Mouse (Mus musculus): ENCODE measurements around the gene Parvg. TPM values are rescaled to one million over a fixed set of nuclear protein-coding genes. Genes with fewer than 3 reads are reported as not detected.

Parvg gene
- total RNA-seq, 2 experiments from 2014 or later = 0.74 to 0.97 TPM

DNA sequence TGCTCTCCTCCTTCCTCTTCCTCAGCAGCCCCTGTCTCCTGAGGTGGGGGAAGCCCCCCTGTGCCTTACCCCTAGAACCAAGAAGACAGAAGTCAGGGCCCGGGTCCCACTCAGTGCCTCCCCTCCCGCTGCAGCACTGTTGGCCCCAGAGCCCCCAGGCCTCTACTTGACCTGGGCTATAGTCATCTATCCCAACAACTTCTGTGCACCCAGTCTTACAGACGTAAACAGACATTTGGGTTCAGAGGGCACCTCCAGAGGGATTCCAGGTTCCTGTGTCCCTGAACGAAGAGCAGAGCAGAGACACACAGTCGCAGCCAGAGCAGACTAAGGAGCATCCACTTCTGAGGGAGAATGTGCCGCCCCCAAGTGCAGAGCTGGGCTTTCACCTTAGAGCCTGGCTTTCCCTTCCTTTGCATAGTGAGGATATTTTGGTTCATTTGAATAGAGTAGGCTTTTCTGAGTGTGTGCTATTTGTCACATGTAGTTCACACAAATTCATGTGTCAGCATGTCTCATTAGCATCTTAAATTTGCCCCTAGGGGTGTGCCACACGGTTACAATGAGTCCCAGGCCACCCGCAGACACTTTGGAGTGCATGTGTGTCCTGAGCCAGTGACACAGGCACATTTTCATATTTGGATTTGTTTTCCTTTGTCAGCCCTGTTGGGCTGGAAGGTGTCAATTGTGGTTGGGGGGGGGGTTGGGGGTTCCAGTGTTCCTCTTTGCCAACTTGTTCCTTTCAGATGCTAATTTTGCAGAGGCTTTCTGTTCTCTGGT is 22.0 kb upstream of the Parvg start:
- no peak for DNase-seq
- intact Hi-C loops (cut with DNase I) = no loop called here

DNA sequence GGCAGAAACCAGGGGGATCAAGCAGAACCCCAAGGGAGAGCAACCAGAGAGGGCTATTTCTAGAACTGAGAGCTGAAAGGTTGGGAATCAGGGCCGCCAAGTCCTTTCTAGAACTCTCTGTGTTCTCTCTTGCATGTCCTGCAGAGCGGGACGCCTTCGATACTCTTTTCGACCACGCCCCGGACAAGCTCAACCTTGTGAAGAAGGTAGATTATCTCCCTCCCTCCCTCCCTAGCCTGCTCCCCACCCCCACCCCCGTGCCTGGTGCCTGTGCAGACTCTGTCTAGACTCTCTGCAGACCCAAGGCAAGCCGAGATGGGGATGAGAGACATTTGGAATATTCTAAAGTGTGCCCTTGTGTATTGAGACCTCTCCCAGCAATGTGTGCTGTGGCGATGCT is 20.6 kb upstream of the Parvg start:
- intact Hi-C loops (cut with DNase I) = no loop called here
- no peak for DNase-seq

DNA sequence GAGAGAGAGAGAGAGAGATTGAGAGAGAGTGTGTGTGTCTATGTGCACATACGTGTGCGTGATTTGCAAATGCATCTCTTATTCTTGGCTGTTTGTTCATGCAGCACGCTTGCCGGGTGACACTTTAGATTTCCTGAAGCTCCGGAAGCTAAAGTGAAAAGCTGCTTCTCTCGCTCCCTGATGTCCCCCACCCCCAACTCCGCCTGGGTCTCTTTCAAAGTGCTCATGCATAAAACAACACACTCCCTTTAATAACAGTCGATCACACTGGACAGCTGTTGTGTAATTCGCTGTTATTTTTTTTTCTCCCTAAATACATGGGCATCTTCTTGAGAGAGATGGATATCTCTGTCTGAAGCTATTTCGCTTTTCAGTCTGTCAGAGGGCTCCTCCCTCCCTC is 18.5 kb upstream of the Parvg start:
- intact Hi-C loops (cut with DNase I) = no loop called here
- no peak for DNase-seq

DNA sequence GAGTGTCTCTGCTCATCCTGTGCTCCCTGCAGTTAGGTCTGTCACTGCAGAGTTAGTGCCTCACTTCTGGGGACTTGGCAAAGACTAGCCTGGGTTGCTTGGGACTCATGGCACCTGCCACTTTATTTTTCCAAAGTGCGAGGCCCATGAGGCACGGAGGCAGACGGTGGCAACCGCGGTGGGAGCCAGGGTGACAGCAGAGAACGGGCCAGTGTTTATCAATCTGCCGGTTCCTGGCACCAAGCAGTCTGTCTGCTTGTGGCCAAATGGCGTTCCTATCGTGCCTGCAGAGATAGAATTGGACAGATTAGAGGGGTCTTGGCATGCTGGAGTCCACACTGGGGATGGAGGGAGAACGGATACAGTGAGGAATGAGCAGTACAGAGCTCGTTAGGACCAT is 13.6 kb upstream of the Parvg start:
- no peak for DNase-seq
- intact Hi-C loops (cut with DNase I) = no loop called here

DNA sequence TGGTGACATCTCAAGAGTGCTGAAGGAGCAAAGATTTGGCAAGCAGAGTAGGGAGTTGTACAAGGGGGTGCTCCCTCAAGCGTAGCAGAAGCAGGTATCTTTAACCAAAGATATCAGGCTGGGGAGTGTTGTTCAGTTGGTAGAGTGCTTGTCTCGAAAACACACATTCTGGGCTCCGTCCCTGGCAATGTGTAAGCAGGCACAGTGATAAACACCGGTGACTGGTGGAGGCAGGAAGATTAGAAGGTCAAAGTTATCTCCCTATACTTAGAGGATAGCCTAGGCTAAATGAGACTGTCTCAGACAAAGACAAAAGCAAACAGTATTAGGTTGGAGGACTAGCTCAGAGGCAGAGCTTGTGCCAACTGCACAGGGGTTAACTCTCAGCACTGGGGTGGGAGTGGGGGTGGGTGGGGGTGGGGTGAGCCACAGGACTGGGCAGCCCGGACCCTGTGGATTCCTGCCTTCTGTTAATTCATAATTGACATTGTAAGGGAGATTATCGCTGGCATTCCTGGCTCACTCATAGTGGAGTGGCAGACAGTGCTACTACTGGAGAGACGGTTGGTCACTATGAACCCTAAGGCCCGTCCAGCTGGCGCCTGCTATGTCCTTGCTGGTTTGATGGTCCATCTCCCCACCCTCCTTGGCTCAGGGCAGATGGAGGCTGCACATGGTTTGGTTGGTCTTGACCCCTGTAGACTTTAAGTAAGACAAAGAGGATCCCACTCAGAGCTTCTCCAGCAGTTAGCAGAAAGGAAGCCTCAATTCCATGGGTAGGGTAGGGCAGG is 12.3 kb upstream of the Parvg start:
- intact Hi-C loops (cut with DNase I) = no loop called here
- no peak for DNase-seq

DNA sequence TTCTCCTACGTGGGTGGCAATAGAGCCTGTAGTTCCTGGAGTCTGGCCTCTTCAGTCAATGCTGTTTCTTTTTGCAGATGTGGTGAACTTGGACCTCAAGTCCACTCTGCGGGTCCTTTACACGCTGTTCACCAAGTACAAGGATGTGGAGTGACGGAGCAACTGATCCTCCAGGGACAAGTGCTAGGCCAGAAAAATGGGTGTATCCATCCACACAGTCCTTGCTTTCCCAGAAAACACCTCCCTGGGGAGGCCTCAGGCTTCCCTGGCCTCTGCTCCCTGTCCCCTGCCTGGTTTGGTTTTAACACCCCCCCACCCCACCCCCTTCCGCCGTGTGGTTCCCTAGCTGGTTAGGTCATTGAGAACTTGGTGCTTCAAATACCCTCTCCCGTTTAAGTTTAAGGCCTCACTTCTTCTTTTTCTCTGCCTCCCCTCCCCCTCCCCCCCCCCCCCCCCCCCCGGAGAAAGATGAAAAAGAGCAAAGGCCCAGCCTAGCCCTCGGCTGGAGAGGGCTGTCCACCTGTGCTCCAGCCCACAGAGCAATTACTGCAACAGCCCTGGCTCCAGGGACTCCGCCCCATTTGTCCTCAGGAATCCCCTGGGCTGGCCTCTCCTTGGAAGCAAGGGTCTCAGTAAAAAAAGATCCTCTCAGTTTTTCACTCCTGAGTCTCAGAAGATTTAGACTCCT is 10.8 kb upstream of the Parvg start:
- intact Hi-C loops (cut with DNase I) = no loop called here

DNA sequence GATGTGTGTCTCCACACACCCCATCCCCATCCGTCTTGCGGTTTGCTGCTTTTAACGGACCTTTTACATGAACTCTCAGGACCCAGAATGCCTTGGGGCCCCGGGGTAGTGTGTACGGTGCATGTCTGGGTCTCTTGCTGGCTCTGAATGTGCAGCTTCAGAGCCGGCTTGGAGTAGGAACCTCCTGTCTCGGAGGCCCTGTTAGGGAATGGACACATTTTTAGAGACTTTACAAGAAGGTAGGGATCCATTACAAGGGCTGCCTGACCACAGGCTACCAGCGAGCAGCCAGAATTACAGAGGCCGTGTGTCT is 10.3 kb upstream of the Parvg start:
- intact Hi-C loops (cut with DNase I) = no loop called here
- no peak for DNase-seq

More for the DNA sequence above, 10.8 kb upstream of the Parvg start:
- no peak for DNase-seq

DNA sequence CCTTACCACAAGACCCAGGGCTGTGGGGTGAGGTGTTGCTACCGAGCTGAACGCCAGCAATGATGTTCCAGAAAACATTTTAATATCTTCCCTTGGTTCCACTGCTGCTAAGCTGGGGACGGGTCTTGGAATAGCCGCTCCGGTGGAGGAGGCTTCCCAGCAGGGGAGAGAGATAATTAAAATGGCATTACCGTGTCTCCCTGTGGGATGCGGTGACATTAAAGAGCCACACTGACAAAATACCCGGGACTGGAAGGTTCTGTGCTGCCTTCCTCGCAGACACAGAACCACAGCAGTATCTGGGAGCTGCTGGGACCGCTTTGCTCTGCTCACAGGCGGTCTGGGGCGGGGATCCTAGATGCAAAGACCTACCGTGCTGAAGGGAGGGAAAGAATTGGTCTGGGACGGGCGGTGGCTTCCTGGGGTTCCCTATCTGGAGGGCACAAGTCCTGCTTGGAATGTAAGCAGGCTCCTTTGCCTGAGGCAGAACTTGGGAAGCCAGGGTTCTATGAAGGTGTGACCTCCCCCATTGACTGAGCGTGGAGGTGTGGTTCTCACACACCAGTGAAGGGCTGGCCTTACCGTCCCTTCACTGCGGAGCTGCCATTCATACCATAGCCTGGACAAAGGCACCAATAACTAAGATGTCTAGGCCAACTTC is 9.3 kb upstream of the Parvg start:
- no peak for DNase-seq
- intact Hi-C loops (cut with DNase I) = no loop called here

DNA sequence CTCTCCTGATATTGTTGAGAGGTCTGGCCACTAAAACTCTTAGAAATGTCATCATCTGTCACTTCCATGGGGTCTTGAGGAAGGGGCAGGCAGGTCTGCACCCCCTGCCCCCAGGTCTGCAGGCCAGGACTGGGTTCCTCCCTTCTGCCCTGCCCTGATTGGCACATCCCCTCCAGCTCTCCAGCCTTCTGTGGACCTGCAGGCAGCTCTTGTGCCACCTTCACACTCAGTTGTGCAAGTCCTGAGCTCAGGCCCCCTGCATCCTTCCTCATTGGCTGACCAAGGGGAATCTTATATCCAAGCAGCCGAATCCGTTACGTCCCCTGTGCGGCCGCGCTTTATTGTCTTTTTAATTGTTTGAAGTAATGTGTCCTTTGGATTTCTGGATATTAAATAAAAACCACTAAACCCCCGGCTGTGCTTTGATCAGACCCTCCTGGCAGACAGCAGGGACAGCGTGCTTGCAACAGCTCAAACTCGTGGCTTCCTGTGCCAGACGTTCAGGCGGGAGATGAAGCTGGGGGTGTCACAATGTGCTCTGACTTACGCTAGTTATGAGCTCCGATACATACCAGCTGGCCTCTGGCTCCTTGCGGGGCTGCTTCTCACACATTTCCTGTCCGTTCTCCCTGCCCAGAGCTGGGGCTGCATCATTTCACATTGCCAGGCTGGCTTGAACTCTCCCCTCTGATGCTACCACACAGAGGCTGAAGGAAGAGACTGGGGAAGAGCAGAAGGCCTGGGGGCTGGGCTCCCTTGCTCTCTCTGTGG is 8.4 kb upstream of the Parvg start:
- intact Hi-C loops (cut with DNase I) = no loop called here
- no peak for DNase-seq

DNA sequence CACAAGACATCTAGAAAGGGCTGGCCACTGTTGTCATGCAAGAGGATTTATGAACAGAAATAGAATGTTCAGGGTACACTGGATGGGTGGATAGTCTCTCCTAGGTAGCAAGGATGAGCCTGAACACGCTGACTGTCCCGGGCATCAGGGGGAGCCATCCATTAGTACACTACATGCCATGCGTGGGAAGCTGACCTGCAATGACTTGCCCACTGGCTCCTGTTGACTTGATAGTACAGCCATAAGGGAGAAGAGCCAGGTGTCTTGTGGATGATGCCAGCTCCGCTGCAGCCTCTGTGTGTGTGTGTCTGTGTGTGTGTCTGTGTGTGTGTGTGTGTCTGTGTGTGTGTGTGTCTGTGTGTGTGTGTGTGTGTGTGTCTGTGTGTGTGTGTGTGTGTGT is 4.4 kb upstream of the Parvg start:
- DNase-seq = no peak
- intact Hi-C loops (cut with DNase I) = no loop called here

DNA sequence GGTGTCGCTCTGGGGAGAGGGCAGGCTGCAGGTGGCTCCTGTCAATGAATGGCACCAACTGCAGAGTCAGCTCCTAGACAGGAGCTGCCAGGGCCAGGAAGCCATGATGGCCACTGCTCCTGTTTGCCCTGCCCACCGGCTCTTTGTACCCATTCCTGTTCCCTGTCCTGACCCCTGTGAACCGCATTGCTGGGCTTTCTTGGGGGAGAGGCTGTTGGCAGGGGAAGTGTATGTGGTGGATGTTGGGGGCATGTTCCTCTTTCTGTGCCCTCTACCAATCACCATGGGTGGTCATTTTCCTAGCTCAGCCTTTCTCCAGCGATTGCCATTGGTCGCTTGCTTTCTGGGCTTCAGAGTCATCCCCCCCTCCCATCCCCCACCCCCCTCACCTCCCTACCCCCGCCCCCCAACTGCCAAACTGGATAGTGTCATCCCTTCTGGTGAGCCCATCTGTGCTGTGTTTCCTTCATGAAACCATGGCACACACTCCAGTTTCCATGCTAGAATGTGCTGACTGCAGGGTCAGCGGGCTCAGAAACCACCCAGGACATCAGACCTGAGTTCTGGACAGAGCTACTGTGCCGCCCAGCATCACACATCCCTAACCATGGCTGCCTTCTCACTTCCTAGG is 2.2 kb upstream of the Parvg start:
- DNase-seq = no peak
- intact Hi-C loops (cut with DNase I) = no loop called here

DNA sequence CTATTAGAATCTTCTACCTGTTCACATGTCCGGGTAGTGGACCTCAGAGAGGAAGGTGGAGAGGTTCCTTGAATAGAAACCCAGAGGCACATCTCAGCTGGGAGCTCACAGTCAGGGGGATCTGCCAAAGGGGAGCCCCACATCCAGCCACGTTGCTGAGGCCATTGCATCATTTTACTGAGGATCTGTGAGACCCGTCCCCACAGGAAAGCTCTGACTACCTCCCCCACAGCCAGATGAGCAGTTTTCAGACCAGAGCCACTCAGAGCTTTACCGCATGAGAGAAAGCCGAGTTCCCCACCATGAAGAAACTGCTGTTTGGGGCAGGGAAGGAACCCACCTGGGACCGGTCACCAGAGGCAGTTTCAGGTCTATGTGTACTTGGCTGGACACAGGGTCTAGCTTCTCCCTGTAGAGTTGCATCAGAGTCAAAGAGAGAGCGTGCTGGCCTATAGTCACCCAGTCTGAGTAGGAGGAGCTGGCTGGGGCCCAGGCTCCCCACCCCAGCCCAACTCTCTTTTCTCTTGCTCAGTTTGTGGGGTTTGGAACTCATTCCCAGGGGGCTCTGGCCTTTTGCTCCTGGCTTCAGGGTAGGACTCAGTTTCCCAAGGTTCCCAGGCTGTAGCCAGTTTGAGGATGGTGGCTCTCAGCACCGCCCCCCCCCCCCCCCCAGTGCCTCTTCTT is 1.2 kb downstream of the Parvg start:
- no peak for DNase-seq
- intact Hi-C loops (cut with DNase I) = no loop called here

DNA sequence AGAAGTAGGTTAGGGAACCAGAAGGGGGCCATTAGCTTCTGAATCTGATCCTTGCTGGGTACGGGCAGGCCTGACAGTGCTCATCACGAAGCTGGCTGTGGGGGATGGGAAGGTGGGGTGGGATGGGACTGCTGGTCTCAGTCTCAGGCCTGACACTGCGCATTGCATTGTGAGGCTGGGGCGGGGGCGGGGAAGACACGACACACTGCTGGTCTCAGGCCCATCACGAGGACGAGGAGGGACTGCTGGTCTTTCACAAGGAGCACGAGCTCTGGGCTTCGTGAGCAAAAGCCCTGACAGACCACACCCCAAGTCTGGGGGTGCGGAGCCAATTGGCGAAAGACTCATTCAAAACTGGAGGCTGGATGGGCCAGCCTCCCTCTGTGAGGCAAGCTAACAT is 1.9 kb downstream of the Parvg start:
- DNase-seq = no peak

DNA sequence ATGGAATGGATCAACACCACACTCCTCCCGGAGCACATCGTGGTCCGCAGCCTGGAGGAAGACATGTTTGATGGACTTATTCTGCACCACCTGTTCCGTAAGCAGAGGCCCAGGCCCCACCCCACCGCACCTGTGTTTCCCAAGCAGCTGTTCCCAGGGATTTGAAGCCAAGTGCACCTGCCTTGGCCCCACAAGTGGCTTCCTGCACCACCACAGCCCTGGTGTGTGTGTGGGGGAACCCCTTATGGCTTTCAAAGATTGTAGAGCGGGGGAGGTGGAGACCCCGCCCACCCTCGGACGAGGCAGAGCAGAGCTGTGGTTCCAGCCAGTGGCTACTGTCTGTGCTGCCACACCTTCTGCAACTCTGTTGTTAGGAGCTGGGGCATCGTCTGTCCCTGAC is 5.0 kb downstream of the Parvg start:
- DNase-seq = no peak
- intact Hi-C loops (cut with DNase I) = no loop called here

More for the DNA sequence above, 1.9 kb downstream of the Parvg start:
- intact Hi-C loops (cut with DNase I) = no loop called here

DNA sequence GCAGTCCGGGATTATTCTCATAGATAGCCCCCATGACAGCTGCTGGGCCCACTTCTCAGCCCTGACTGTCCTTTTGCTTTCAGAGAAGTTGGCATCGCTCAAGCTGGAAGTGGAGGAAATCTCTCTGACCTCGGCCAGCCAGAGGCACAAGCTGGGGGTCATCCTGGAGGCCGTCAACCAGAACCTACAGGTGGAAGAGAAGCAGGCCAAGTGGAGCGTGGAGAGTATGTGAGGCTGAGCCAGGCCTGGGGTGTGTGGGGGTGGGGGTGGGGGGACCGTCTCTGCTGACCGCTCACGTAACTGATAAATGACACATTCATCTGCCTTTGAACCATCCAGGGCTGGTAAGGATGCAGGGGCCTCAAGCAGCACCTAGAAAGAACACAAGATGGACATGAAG is 6.1 kb downstream of the Parvg start:
- intact Hi-C loops (cut with DNase I) = no loop called here
- DNase-seq = no peak

DNA sequence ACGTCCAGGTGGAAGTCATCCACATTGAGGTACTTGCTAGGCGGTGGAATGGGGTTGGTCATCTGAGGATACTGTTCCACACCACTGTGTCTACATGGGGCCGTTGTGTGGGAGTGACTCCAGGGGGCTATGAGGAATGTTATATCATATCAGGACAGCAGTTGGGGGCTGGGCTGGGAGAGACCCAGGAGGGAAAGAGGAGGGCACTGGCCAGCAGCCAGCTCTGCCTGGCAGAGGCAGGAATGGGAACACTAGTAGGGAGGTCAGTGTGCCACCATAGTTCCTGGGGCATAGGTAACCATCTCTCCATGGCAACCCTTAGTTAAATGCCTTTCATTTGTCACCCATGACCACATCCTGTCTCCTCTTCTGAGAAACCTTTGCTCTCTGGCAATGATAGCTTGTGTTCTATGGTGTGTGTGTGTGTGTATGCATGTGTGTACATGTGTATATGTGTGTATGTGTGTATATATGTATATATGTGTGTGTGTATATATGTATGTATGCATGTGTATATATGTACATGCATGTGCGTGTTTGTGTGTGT is 7.3 kb downstream of the Parvg start:
- DNase-seq = no peak
- intact Hi-C loops (cut with DNase I) = no loop called here

DNA sequence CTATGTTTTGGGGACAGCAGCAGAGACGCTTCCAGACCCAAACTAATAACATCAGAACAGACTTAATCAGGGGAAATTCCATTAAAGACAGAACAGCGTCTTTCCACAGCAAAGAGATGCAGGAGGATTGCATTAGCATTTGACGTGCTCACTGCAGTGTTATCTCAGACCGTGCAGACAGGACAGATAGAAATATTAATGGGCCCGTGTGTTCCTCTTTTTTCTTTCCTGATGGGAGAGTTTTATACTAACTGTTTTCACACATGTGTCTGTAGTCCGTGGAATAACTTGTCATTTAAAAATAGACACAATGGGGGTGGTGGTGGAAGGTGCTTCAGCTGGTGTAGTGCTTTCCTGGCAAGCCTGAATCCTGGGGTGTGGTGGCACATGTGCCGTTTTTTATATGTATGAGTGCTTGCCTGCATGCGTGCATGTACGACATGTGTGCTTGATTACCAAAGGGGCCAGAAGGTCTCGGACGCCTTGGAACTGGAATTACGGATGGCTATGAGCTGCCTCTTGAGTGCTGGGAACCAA is 12.5 kb downstream of the Parvg start:
- no peak for DNase-seq
- intact Hi-C loops (cut with DNase I) = no loop called here

DNA sequence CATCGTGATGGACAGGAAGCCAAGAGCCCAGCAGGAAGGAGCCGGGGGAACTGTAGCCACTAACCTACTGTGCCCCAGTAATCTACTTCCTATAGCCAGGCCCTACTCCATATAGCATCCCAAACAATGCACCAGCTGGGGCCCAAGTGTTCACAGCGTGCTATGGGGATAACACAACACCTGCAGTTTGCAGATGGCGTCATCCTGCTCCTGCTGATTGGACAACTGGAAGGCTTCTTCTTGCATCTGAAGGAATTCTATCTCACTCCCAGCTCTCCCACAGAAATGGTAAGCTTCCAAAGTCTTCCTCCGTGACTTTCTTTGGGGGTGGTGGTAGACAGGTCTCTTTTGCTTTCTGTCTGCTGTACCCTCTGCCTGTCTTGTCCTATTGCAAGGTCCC is 13.8 kb downstream of the Parvg start:
- DNase-seq = no peak
- intact Hi-C loops (cut with DNase I) = no loop called here

DNA sequence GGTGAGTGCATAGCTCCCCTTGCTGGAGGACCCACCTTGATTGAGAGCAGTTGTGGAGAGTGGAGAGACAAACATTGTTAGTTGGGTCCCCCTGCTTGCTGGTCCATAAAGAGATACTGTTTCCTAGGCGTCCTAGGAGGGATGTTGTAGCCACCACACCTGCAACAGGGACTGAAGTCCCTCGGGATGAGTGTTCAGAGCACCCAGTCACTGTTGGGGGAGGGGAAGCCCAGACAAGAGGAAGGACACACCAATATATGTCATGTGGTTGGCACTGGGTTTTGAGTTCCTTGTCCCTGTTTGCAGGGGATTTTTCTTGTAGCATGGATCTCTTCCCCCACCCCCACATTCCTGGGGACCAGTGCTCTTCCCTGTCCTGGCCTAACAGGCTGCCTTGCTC is 17.1 kb downstream of the Parvg start:
- DNase-seq = no peak
- intact Hi-C loops (cut with DNase I) = no loop called here
